Mouse (Mus musculus) R1 (cell line): ENCODE results near the gene Kctd18.

Source experiments
- DNase-seq: peaks from one replicate; pipeline ENCODE4 v3.0.0-alpha.2; 2018; ENCODE audit warnings: low read depth, low spot score

The Kctd18 gene

DNA sequence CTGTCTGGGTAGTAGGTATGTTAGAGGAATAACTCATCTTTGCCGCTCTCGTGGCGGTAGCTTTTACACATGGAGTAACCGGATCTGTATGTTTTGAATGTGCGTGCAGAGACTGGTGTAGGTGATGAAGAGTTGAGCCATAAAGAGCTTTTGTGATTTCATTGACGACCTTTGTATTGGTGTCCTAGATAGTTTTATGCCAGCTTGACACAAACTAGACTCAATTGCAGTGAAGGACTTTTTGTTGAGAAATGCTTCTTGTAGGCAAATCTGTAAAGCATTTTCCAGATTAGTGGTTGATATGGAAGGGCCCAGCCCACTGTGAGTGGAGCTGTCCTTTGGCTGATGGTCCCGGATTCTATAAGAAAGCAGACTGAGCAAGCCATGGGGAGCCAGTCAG, at the start of gene Kctd18:
TSS of gene Kctd18 (minus strand) at position 101 of the 400 bp plus-strand sequence.
- DNase-seq, result no peak

DNA sequence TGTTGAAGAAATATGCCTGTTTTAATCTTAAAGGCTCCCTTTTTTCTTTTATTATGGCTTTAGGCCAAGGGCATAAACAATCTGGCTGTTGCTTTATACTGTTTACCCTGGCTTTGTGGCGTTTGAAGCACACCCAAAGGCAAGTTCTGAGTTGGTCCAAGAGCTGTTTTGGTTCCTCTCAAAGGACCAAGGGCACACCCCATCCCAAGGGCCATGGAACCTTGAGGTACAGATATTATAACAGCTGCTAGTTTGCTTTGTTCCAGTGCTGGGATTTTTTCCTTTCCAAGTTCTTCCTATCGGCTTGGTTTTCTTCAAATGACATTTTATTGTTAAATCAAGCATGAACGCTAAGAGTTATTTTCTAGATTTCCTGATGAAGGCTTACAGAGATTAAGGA, 46.9 kb upstream of the Kctd18 start:
- no peak for DNase-seq

DNA sequence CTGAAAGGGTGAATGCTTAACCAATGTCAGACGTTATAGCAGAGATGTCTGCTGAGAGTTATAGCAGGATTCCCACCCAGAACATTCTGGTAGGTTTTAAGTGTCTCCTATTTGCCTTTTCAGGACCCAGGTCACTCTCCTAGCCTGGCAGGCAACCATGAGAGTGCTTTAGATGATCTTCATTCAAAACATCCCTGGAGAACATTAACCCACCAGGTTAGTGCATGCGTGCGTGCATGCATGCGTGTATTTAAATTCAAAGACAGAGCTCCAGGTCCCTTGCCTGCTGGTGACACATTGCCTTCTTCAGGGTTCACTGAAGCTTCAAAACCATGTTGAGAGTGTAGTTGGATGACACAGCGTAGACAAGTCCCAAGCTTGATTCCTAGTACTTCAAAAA, 46.4 kb upstream of the Kctd18 start:
- no peak for DNase-seq

DNA sequence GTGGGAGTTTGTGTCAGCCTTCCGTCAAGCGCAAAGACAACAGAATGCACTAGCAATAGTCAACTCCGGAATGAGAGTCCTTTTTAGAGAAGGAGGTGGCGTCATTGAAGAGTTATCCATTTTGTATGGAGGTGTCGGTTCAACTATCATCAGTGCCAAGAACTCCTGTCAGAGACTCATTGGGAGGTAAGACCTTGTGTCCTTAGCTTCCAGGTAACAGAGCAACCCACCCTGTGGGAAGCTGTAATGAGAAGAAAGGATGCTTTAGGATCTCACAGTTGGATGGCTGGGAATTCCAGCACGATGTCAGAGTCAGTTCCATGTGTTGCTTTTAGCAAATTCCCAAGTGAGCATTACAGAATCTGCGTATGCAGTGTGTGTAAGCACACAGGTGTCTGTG, 43.4 kb upstream of the Kctd18 start:
- no peak for DNase-seq

DNA sequence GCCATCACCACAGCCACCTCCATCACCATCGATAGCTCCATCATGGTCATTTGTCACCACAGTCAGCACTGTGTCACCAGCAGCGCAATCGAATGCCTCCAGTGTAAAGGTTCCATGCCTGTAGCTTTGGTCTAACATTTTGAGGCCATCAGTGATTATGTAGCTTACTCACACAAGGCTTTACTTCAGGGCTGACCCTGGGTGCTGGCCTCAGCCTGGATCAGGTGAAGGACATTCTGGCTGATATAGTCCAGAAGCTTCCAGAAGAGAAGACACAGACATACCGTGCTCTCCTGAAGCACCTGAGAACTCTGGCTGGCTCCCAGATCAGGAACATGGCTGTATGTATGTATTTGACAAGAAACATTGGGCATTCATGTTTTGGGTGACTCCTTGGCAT, 40.1 kb upstream of the Kctd18 start:
- DNase-seq, result no peak

DNA sequence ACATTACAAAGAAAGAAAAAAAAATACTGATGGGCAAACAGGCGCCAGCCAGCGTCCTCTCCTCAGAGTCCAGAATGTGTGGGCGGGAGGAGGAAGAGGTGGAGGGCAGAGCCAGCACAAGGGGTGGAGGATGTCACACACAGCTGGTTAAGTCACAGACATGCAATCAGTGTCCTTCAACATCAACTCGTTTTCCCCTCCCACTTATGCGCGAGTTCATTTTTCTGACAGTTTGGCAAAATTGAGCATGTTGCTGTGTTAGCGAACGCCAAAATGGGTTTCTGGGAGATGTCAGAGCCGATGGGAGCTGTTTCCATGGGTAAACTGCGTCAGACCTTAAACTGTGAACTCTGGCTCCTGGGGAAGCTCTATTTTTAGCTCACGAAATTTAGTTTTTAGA, 38.2 kb upstream of the Kctd18 start:
- DNase-seq, result no peak

DNA sequence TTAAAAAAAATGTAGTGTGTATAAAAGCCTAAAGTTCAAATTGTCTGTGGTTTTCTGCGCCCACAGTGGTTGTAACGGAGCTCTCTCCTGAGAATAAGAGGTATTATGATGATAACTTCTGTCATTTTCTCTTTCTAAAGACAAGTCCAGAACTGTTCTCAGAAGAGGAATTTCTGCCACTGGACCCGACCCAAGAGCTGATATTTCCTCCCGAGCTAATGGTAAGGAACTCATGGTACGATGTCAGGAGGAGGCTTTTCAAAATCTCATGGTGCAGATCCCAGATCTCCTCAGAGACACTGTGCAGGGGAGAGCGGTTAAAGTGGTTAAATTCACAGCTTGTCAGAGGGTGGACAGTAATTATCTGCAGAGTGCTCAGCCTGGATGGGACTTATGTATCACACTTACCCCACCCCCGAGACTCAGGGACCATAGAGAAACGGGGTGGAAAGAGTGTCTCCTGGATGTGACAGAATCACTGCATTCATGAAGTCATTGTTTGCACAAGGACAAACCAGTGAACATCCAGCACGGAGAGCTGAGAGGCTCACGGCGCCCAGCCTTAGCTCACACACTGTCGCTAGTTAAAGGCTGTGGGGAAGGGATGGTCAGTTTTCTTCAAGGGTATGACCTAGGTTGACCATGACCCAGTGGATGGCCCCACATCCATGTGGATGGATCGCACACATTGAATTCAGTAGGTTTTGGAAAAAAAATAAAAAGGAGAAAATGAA, 37.5 kb upstream of the Kctd18 start:
- DNase-seq, result no peak

DNA sequence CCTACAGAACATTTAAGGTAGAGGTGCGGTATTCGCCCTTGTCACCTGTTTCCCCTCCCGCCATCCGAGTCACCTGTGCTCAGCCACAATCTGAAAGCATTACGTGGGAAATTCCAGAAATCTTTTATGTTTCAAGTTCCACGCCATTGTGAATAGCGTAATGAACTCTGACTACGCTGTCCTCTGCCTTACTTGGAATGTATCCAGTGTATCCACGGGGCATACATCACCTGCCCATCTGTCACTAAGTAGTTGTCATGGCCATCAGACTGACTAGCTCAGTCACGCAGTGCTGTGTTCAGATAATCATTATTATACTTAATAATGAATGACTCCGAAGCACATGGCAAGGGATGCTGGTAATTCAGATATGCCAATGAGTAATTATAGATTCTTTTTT, 36.8 kb upstream of the Kctd18 start:
- DNase-seq, result no peak

DNA sequence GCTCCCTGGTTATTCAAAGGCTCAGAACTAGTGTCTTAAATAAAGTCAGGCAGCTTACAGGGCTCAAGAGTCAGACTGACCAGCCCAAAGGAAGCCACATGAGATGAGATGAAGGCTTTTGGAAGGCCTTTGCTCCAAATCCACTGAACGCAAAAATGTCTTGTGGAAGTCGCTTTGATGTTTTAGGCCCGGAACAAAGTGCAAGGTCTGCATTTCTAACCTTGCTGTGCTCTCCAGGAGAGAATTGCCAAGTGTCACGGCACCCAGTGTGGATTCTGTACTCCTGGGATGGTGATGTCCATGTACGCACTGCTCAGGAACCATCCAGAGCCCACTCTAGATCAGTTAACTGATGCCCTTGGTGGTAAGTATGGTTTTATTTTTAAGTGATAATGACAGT, 30.4 kb upstream of the Kctd18 start:
- no peak for DNase-seq

DNA sequence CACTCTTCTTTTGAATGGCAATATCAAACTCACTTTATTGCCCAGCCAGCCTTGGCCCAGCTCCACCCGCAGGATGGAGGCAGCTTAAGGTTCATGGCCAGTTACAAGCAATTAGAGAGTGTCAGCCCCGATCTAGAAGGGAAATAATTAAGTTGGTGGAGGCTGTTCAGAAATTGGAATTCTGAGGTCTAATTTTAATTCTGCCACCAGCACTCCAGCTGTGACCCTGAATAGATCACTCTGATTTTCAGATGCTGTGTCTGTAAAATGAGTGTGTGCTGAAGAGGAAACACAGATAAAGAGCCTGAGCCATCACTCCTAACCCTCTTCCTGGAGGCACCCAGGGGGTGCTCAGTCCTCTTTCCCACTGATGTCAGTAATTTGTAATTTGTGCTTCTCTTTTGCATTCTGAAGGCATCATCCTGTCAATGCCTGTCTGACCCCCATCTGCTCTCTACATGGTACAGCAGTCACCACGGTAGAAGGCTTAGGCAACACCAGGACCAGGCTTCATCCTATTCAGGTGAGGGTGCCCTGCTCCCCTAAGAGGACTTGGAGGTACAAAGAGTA, 28.1 kb upstream of the Kctd18 start:
- no peak for DNase-seq

DNA sequence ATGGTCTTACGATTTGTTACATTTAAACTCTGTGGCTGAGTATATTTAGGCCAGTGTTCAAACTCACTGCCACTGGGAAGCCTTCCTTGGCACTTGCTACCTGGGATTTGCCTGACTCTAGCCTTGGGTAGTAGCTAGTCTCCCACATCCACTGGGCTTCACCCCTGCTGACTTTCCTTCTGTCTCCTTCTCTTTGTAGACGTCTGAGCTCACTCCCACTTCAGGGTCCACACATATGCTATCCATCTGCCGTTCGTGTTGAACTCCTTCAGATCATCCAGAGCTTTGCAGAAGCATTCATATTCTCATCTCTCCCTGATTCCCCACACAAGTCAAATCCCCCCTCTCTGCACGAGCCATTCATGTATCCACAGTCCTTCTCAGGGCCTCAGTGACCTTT, 26.8 kb upstream of the Kctd18 start:
- DNase-seq, result no peak

DNA sequence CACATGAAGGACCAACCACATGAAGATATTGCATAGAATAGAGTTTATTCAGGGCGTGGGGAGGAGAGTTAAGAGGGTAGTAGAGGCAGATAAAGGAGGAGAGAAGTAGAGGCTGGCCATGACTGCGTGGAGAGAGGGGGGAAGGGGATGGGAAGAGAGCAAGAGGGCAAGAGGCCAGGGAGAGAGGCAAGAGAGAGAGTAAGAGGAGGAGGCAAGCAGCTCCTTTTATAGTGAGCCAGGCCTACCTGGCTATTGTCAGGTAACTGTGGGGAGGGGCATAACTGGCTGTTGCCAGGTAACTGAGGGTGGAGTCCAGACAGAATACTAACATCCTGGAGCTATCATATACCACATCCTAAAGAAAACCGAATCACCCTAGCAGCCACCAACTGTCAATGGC, 26.3 kb upstream of the Kctd18 start:
- no peak for DNase-seq

DNA sequence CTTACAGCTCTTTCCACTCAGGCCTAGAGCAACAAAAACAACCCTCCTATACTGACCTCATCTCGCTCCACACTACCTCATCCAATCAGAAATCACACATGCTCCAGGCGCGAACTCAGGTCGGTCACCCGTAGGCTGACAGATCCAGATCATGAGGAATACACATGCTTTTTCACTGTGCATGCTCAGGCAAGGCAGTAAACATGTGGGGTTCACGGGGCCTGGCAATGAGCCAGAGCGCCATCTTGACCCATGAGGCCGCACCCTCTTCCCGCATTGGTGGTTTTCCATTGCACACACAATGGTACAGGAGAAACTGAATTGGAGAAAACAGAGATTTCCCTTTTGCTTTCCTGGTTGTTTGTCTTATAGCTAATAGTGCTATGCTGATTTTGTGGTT, 18.6 kb upstream of the Kctd18 start:
- DNase-seq, result peak; percentile 17

DNA sequence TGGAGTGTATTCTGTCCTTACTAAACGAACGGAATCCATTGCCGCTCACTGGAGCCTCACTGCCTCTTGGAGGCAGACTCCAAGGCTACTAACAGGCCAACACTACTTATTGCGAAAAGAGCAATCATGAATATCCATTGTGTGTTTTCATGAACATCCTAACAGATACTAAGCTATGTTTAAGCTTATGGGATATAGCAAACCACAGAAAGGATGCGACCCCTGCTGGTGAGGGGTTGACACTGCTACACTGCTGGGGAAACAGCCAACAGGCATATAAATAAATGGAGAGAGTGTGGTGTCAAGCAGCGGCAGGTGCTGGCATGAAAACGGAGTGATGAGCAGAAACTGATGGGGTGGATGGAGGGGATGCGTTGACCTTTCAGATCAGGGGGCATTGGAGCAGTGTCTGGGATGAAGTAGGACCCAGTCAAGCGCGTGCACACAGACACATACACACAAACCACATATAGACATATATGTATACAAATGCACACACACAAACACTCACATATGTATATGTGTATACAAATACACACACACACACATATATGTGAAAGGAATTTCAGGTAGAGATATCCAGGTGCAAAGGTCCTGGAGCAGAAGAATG, 12.5 kb upstream of the Kctd18 start:
- DNase-seq, result peak; percentile 79

DNA sequence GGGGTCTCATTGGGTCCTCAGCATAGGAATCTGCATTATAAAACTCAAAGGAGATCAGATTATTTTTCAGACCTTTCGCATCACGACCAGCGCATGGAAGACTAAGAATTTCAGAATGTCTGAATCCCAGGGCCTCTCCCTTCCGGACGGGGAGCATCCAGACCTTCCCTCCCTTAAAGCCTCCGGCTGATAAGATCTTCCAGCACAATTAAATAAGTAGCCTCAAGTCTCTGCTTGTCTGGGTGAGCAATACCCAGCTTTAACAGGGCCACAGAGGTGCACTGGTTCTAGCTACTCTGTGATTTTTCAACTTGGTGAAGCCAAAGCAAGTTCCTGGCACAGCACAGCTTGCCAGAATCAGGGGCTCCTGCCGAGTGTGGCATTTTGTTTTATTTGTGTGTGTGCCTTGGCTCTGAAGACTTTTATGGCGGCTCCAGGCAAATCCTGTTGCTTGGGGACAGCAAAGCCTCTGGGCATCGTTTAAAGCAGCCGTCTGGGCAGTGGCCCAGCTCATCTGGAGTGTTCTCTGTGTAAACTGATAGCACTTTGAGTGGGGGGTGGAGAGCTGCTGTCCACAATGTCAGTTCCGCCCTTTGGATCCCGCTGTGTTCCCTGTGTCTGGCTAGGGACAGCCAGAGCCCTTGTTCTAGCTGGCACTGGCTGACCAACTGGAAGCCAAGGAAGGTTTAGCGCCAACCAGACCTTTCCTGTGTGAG, 11.6 kb upstream of the Kctd18 start:
- peak; percentile 55 for DNase-seq

DNA sequence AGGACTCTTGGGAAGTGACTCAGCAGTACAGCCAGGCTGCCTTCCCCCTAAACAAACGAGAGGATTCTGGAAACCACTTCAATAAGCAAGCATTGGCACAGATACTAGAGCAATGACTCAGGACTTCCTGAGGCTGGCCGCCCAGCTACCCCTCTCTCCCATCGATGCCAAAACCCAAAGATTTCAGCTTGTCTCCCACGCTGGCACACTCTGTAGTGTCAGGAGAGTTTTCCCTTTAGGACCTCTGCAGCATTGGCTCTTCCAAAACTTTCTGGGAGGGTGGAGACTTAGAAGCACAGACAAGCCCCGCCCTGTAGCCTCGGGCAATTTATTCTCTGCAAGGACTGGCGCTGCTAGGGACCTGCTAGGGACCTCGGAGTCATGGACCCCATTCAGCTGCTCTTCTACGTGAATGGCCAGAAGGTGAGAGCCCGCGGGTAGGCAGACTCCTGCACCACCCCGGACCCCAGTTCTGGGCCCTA, 10.9 kb upstream of the Kctd18 start, which contains the start of gene Aox1:
TSS of gene Aox1 (plus strand) at position 296 of the 482 bp plus-strand sequence.
- DNase-seq, result peak; percentile 92

DNA sequence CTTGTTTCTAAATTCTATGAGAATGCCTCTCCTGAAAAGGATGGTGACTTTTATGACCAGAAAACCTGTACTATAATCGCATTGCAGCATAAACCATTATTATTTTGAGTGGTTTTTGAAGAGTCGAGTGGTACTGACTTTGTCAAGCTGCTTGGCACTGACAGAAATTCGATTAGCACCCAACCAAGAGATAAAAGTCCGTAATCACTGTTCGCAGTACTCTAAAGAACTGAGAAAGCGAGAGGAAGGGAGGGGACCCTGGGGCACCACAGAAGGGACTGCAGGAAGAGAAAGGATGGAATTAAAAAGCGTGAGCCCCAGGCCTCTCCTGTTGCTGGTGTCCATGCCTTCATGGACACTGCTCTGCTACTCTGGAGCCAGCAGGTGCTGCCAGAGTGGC, 9.0 kb upstream of the Kctd18 start:
- DNase-seq, result no peak

DNA sequence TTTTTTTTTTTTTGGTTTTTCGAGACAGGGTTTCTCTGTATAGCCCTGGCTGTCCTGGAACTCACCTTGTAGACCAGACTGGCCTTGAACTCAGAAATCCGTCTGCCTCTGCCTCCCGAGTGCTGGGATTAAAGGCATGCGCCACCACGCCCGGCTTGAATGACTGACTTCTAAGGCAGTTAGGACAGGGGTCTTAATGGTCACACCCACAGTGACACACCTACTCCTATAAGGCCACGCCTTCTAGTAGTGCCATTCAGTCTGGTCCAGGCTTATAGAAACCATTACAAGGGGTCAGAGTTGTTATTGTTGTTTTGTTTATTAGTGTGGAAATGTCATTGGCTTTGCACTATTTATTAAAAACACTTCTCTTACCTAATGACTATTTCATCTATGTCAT, 12.4 kb downstream of the Kctd18 start:
- DNase-seq, result peak; percentile 69

DNA sequence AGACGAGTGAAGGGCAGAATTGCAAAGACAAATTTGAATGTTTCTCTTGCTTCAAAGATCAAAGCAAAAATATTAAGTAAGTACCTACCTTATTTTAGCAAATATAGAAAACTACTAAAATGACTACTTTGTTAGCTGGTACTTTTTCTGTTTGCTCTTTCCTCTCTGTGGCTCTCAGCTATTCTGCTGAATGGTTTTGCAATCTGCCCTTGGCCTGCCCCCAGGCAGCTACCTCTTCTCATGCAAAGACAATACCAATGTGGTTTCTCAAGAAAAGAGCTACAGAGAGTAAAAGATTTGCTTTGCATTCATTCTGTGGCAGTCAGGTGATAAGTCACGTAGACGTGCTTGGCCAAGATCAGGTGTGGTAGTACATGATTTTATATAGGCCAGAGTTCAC, 20.6 kb downstream of the Kctd18 start:
- peak; percentile 38 for DNase-seq

DNA sequence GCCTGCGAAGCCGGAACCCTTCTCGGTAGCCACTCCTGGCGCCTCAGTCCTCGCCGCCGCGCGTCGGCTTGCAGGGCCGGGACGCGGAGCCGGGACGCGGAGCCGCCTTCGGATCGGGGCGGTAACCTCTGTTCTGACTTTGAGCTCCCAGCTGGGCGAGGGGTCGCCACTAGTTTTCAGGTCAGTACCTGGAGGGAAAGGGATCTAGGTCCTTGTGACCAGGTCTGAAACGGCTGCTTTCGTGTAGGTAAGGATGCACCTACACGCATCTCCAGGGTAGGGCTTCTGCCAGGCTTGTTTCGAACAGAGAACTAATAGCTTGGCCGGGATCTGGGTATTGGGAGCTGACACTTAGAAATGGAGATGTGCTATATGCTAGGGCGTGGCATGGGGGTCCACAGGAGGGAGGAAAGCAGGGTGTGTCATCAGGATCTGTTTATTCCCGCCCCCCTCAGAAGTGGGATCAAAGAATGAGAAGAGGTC, 22.6 kb downstream of the Kctd18 start:
- DNase-seq, result peak; percentile 72

DNA sequence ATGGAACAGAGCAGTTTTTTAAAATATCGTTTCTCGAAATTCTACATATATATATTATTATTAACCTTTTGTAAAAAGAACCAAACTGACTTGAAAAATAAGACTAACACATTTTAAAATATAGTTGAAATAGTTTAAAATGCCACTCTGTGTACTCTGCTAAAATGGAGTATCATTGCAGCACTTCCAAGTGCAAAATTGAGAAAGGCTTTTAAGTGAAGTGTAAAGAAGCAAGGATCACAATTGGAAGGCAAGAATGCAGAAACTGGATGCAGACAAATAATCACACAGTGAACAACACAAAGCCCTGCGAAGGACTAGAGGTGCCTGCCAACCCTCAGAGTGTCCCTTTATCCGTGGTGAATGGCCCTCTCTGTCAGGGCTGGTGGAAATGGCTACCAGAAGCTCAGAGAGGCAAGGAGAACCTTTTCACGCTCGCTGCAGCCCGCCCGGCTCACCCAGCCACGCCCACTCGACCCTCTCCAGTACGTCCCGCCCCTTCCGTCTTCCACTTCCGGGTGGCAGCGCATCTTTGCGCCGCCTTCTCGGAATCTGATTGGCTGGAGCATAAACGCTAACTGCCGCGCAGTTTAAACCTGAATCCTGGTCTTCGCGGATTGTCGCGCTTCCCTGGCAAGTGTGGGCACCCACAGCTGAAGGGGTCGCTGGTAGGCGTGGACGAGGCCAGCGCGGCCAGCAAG, 23.2 kb downstream of the Kctd18 start, which contains the start of gene Sgo2a:
TSS of gene Sgo2a (plus strand) at position 540 of the 701 bp plus-strand sequence.
- DNase-seq, result peak; percentile 97
